Mouse (Mus musculus) stomach, embryonic 16.5 days (tissue): ENCODE measurements around the gene Snca. TPM values are rescaled to one million over a fixed set of nuclear protein-coding genes. Genes with fewer than 3 reads are reported as not detected.

Source experiments
- ATAC-seq: fragments of 200-750 bp; cut with Nextera tagmentation; 2 replicates; pipeline ENCODE4 v1.8.0; 2017; ENCODE audit warnings: moderate number of reproducible peaks, moderate TSS enrichment; ENCODE audit not compliant: insufficient read depth, low FRiP score
- H3K27ac ChIP-seq: fragments of 300-500 bp; sonication (generic); 2 replicates; pipeline ENCODE4 v1.5.1; 2014; ENCODE audit warnings: low read length
- H3K27me3 ChIP-seq: fragments of 300-500 bp; sonication (generic); 2 replicates; pipeline ENCODE4 v1.6.1; 2014; ENCODE audit warnings: low read length, control low read depth, mixed read lengths; ENCODE audit not compliant: control insufficient read depth, insufficient read depth
- H3K36me3 ChIP-seq: fragments of 300-500 bp; sonication (generic); 2 replicates; pipeline ENCODE4 v1.6.1; 2014; ENCODE audit warnings: low read length; ENCODE audit not compliant: control insufficient read depth, insufficient read depth
- H3K4me1 ChIP-seq: fragments of 300-500 bp; sonication (generic); 2 replicates; pipeline ENCODE4 v1.6.1; 2014; ENCODE audit warnings: low read length, control low read depth, mixed read lengths; ENCODE audit not compliant: control insufficient read depth, insufficient read depth
- H3K4me2 ChIP-seq: fragments of 300-500 bp; sonication (generic); 2 replicates; pipeline ENCODE4 v1.6.1; 2014; ENCODE audit warnings: low read depth, low read length, mixed read lengths
- H3K4me3 ChIP-seq: fragments of 300-500 bp; sonication (generic); replicated peaks from 2 replicates; pipeline ENCODE4 v1.5.1; 2014; ENCODE audit warnings: mild to moderate bottlenecking, low read length
- H3K9ac ChIP-seq: fragments of 300-500 bp; sonication (generic); 2 replicates; pipeline ENCODE4 v1.6.1; 2014; ENCODE audit warnings: low read length
- H3K9me3 ChIP-seq: fragments of 300-500 bp; sonication (generic); replicated peaks from 2 replicates; pipeline ENCODE4 v1.6.1; 2016; ENCODE audit warnings: low read length, control low read depth; ENCODE audit not compliant: control insufficient read depth
- WGBS: fragments of 180-500 bp; shearing (Covaris S2); extraction: QIAGEN DNeasy Blood & Tissue Kit; methylation state at CpG from one replicate; pipeline ENCODE4 v1.1.7; 2014; 5-methylcytosine and 5-hydroxymethylcytosine counted together
- polyA plus RNA-seq: library from polyadenylated mRNA; unstranded; fragments of >200 nt; fragmentation: Nextera tagmentation; extraction: Ambion mirVana; gene quantifications from 2 replicates; pipeline ENCODE4 v1.2.1, GENCODE M21; 2015

Snca gene
- polyA plus RNA-seq, result 41.5 and 42.0 TPM in 2 replicates

GRCm38 (mm10) chr6:60829282-60829891 is at the start of gene Snca:
Gene Snca (minus strand): TSS chr6:60829855.
- 3% methylated on average over 14 of the region's 14 CpGs for WGBS
- Histone ChIP-seq H3K4me2 (peak within 1 kb of the TSS; percentile 89), H3K4me1 (peaks cover 6% of the 10 kb centered on the region; the same call in 1 of the 2 replicates), H3K27ac (no peak within 1 kb of the TSS), H3K27me3 (no peaks in the 10 kb centered on the region), H3K9me3 (no peaks in the 10 kb centered on the region), H3K4me3 (peak within 1 kb of the TSS; percentile 45), H3K9ac (peak within 1 kb of the TSS; percentile 66), H3K36me3 (no peaks in the 10 kb centered on the region)
- no peak for ATAC-seq

- WGBS, result 59% methylated on average over 1 of the region's 1 CpGs
- no peaks in the 10 kb centered on the region for H3K27me3 ChIP-seq
These were observed 40.5 kb upstream of the Snca start for GRCm38 (mm10) chr6:60870126-60870525.

GRCm38 (mm10) chr6:60856599-60856998 is 26.9 kb upstream of the Snca start:
- Histone ChIP-seq H3K9me3 (no peaks in the 10 kb centered on the region), H3K36me3 (no peaks in the 10 kb centered on the region), H3K4me2 (no peak overlapping the region), H3K27ac (no peak overlapping the region), H3K27me3 (no peaks in the 10 kb centered on the region), H3K9ac (no peak overlapping the region), H3K4me1 (no peaks in the 10 kb centered on the region), H3K4me3 (no peak overlapping the region)
- 68% methylated on average over 2 of the region's 2 CpGs for WGBS
- ATAC-seq, result no peak

More at GRCm38 (mm10) chr6:60870126-60870525, 40.5 kb upstream of the Snca start:
- no peak overlapping the region for H3K9ac ChIP-seq
- no peak overlapping the region for H3K27ac ChIP-seq
- no peak for ATAC-seq
- no peaks in the 10 kb centered on the region for H3K9me3 ChIP-seq
- no peak overlapping the region for H3K4me3 ChIP-seq
- no peaks in the 10 kb centered on the region for H3K4me1 ChIP-seq
- H3K36me3 ChIP-seq, result no peaks in the 10 kb centered on the region
- H3K4me2 ChIP-seq, result no peak overlapping the region

GRCm38 (mm10) chr6:60851690-60852089 is 22.0 kb upstream of the Snca start:
- H3K36me3 ChIP-seq, result no peaks in the 10 kb centered on the region
- H3K4me1 ChIP-seq, result no peaks in the 10 kb centered on the region
- WGBS, result 77% methylated on average over 2 of the region's 2 CpGs
- no peaks in the 10 kb centered on the region for H3K27me3 ChIP-seq
- H3K4me2 ChIP-seq, result no peak overlapping the region
- H3K9ac ChIP-seq, result no peak overlapping the region
- no peak for ATAC-seq
- H3K9me3 ChIP-seq, result no peaks in the 10 kb centered on the region
- no peak overlapping the region for H3K27ac ChIP-seq
- no peak overlapping the region for H3K4me3 ChIP-seq

- under 1% methylated on average over 35 of the region's 35 CpGs for WGBS
- H3K4me2 ChIP-seq, result peak overlapping the region; percentile 89
- no peak overlapping the region for H3K27ac ChIP-seq
These were observed 1.0 kb downstream of the Snca start for GRCm38 (mm10) chr6:60828429-60829264.

GRCm38 (mm10) chr6:60828047-60828428 is 1.6 kb downstream of the Snca start:
- WGBS, result 71% methylated on average over 1 of the region's 1 CpGs
- Histone ChIP-seq H3K9ac (peak overlapping the region; percentile 66; the same call in 1 of the 2 replicates), H3K4me3 (peak overlapping the region; percentile 45), H3K27ac (no peak overlapping the region), H3K9me3 (no peaks in the 10 kb centered on the region), H3K4me2 (peak overlapping the region; percentile 89), H3K27me3 (no peaks in the 10 kb centered on the region; the same call in 1 of the 2 replicates), H3K36me3 (no peaks in the 10 kb centered on the region), H3K4me1 (peaks cover 6% of the 10 kb centered on the region; the same call in 1 of the 2 replicates)
- peak; percentile 74 for ATAC-seq

More at GRCm38 (mm10) chr6:60828429-60829264, 1.0 kb downstream of the Snca start:
- peak; percentile 83 for ATAC-seq
- H3K27me3 ChIP-seq, result no peaks in the 10 kb centered on the region; the same call in 1 of the 2 replicates
- H3K9me3 ChIP-seq, result no peaks in the 10 kb centered on the region
- peak overlapping the region; percentile 45 for H3K4me3 ChIP-seq
- H3K9ac ChIP-seq, result peak overlapping the region; percentile 66
- peaks cover 6% of the 10 kb centered on the region; the same call in 1 of the 2 replicates for H3K4me1 ChIP-seq
- no peaks in the 10 kb centered on the region for H3K36me3 ChIP-seq

- no peak for ATAC-seq
- no peak overlapping the region for H3K27ac ChIP-seq
- H3K27me3 ChIP-seq, result no peaks in the 10 kb centered on the region; the same call in 1 of the 2 replicates
- H3K4me3 ChIP-seq, result no peak overlapping the region
- no peak overlapping the region for H3K9ac ChIP-seq
- H3K4me2 ChIP-seq, result no peak overlapping the region
- H3K9me3 ChIP-seq, result no peaks in the 10 kb centered on the region
- peaks cover 6% of the 10 kb centered on the region; the same call in 1 of the 2 replicates for H3K4me1 ChIP-seq
- no peaks in the 10 kb centered on the region for H3K36me3 ChIP-seq
- 38% methylated on average over 1 of the region's 1 CpGs for WGBS
These were observed 2.4 kb downstream of the Snca start for GRCm38 (mm10) chr6:60827290-60827689.

GRCm38 (mm10) chr6:60819272-60819671 is 10.4 kb downstream of the Snca start:
- Histone ChIP-seq H3K27ac (no peak overlapping the region), H3K9ac (no peak overlapping the region), H3K4me1 (no peaks in the 10 kb centered on the region), H3K4me3 (no peak overlapping the region), H3K9me3 (no peaks in the 10 kb centered on the region), H3K36me3 (no peaks in the 10 kb centered on the region), H3K27me3 (no peaks in the 10 kb centered on the region; the same call in 1 of the 2 replicates), H3K4me2 (no peak overlapping the region)
- no peak for ATAC-seq
- 89% methylated on average over 1 of the region's 1 CpGs for WGBS

GRCm38 (mm10) chr6:60813516-60813915 is 16.1 kb downstream of the Snca start:
- H3K27ac ChIP-seq, result no peak overlapping the region
- no peak overlapping the region for H3K4me3 ChIP-seq
- no peaks in the 10 kb centered on the region for H3K36me3 ChIP-seq
- no peaks in the 10 kb centered on the region for H3K9me3 ChIP-seq
- no peaks in the 10 kb centered on the region for H3K4me1 ChIP-seq
- H3K9ac ChIP-seq, result no peak overlapping the region
- H3K4me2 ChIP-seq, result no peak overlapping the region
- 56% methylated on average over 3 of the region's 3 CpGs for WGBS
- no peaks in the 10 kb centered on the region for H3K27me3 ChIP-seq
- ATAC-seq, result no peak
